Mouse (Mus musculus): ENCODE measurements around the gene Creb5.

Creb5 gene

DNA sequence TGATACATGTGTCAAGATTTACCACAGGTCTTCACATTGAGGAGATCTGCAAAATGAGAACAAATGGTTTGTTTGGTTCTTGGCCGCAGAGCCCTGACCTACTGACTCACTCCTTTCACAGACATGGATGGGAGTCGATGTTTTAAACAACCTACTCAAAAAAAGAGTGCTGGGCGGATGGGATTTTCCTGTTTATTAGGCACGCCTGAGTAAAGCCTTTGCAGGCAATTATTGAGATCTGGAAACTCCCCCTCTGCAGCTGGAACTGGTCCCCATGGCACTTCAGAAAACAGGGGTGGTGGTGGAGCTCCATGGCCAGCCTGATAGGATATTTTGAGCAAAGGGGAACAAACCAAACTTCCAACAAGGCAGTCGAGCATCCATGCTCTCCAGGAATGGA lies 258.9 kb downstream of the Creb5 start:
- peak; percentile 17 for DNase-seq (ENCODE audit: low spot score)

DNA sequence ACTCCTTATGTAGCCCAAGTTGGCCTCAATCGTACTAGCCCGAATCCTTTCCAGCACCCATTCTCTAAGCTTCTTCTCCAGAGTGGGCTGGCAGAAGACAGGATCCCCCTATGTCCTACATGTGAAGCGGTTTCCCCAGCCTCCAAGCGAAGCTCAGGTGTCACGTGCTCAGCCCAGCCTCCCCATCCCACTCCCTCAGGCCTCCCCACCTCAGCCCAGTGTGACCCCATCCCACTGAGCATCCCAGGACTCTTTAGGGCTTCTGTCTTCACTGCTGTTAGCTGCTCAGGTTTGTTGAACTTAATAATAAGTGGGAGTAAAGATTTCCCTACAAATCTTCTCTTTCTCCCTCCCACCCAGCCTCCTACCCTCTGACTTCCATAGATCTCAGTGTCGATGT lies 261.2 kb downstream of the Creb5 start:
- no peak for DNase-seq (ENCODE audit: low spot score)

DNA sequence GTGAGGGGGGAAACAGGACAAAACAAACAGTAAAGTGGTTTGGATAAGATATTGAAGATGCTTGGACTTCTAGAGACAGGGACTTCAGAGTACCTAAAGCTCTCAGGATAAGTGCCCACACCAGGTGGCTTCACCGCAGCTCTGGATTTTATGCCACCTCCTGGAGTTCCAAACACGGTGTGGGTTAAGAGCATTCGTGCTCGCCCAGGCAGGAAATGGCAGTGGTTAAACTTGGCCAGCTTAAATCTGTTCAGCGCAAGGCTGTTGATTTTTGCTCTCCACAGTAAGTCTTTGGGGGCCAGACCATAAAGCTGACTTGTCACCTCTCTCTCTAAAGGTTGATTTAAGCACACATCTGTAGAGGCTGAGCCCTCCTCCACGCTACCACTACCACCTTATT lies 262.3 kb downstream of the Creb5 start:
- DNase-seq (ENCODE audit: low spot score): no peak

DNA sequence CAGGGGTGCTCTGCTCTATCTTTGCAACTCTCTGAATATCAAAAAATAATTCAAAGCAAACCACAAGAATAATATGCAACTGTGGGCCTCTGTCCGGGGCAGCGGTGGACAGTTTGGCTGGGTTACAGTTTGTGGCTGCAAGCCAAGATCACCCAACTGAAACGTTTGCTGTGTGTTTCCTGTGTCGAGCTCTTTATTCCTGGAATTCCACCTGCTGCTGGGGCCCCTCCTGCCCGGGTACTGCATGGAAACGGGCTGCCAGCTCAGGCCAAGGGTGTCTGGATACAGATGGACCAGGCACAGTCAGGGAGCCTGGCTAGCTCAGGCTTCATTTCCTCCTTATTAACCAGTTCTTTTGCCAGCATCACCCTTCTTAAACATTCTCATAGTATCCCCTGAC lies 269.0 kb downstream of the Creb5 start:
- peak; percentile 33 for DNase-seq (ENCODE audit: low spot score)

DNA sequence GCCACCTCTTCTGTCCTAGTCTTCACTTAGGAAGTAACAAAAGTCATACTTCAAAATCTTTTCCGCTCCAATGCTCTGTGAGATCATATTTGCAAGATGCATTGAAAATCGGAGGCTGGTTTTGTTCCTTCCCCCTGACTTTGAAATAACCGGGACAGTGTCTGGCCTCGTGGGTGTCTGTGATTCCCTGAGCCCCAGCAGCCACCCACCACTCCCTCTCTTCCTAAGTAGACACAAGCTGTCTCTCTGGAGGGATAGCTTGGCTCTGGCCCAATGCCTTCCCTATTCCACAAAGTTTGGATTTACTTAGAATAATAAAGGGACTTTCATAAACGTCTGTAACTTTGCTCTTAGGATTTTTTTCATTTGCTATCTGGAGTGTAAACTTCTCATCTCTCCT lies 273.9 kb downstream of the Creb5 start:
- no peak for DNase-seq (ENCODE audit: low spot score)

DNA sequence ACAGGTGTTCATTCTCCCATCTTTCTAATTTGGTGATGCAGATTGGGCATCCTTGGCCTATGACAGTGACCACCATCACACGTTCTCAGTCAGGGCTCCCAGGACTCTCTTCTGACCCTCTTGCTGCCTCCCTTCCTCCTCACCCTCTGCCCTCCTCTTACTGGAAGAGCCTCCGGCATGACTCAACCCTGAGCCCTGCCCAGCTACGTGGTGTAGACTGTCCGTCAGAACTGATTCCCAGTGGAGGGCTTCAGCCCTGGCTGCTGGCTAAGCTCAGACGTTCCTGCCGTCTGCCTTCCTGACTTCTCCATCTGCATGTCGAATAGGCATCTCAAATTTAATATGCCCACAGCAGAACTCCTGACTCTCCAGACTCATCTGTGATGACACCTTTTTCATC lies 275.5 kb downstream of the Creb5 start:
- no peak for DNase-seq (ENCODE audit: low spot score)

DNA sequence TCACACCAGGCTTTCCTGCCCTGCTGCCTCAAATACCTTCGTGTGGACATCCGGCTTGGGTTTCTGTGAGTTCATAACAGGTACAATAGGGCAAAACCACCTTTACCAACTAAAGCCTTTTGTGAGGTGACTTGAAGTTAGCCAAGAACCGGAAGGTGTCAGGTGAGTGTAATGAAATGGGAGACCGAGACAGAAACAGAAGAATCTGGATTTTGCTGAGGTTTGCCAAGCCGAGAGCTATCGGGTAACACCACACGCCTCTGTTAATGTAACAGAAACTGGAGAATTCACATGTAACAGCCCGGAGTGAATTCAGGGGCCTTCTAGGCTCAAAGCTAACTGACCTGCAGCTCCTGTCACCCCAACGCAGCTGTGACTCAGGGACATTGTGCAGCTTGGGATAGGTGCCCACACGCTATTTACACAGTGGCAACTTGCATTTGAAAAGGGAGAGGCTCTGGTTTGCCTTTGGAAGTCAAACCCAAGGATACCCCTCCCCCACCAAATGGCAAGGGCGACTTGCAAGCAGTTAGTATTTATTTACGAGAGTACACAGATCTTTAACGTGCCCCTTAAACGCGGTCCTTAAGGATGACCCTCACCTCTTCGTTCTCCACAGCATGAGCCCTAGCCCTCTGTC lies 276.6 kb downstream of the Creb5 start:
- no peak for DNase-seq (ENCODE audit: low spot score)

DNA sequence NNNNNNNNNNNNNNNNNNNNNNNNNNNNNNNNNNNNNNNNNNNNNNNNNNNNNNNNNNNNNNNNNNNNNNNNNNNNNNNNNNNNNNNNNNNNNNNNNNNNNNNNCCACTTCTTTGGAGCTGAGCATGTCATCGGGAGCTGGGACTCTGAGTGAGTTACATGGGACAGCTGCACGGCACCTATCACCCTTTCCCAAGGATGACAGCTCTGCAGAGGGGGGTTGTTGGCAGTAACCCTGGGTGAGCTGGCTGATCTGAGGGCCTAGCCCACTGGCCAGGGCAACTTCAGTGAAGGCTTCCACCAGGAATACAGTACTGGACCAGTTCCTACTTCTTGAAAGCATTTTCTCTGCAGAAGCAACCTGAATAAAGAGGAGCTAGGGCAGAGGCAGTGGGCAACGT lies 282.4 kb downstream of the Creb5 start:
- DNase-seq (ENCODE audit: low spot score): no peak

DNA sequence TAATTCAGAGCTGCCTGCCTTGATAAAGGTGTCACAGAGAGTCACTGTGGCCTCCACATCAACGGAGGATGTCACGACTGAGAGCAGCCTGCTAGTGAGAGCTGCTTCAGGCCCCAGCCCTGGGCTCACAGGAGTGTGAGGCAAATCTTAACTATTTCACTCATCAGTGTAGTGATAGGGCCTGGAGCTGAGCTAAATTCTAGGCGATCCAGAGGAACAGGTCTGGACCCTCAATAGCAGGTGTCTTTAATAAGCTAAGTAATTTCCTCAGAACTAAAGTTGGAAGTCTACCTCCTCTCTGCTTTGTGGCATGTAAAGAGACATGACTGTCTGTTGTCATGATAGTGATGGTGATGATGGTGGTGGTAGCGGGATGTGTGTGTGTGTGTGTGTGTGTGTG lies 283.8 kb downstream of the Creb5 start:
- no peak for DNase-seq (ENCODE audit: low spot score)

DNA sequence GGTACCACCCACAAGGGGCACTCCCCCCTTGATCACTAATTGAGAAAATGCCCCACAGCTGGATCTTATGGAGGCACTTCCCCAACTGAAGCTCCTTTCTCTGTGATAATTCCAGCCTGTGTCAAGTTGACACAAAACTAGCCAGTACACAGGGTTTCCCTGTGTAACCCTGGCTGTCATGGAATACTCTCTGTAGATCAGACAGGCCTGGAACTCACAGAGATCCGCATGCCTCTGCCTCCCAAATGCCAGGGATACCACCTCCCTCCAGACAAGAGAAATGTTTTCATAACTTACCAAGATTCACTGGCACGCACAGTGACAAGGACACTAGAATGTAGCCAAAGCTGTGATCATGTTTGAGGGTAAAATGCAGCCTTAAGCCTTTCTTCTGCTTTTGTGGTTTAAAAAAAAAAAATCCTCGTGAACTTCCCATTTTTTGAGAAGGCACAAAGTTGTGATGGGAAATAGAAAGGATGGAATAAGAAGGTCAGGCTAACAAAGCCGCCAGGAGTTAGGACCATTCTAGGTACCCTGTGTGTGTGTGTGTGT lies 284.6 kb downstream of the Creb5 start:
- DNase-seq (ENCODE audit: low spot score): no peak

DNA sequence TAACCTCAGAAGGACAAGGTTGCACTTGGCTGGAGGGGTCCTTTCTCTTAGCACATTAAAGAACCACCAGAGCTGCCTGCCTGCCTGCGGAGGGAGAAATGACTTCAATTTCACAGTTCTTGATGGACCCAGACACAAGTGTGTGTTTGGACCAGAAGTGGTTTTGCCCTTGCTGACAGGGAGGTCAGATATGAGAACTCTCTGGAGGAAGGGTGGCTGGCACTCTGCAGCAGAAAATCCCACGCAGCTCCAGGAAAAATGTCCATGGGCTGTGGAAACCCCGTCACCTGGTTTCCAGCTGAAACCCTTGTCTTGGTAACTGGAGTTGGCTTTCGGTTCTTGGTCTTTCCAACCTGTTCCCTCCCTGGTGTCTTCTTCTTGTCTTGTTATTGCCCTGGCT lies 285.4 kb downstream of the Creb5 start:
- no peak for DNase-seq (ENCODE audit: low spot score)

DNA sequence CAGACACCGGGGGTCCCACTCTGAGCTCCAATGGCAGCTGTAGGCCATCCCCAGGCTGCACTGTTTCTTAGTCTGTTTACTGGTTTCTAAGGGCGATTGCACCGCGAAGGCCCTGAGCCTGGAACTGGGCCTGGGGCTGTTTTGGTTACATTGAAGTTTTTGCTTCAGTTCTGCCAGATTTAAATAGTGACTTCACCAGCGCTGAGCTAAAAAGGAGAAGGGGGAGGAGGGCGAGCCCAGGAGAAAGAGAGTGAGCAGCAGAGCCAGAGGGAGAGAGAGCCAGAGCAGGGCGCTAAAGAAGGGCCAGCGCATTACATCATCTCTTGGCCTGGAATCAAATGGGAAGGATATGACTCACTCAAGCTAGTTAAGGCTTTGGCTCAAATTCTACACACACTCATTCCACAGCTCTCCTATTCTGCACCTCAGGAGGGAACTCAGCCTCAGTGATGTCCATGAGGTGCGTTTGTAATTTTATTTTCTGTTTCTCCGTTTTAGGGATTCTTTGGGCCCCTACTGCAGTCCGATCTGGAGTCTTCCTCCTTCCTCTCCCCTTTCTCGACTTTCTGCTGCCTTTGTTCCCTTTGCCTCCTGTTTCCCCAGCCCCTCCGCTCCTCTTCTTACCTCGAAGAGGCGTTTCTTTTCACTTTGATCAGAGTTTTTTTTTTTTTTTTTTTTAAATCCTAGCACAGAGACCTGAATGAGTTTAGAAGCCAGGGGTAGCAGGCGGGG lies 286.1 kb downstream of the Creb5 start:
- peak; percentile 91 for DNase-seq (ENCODE audit: low spot score)

DNA sequence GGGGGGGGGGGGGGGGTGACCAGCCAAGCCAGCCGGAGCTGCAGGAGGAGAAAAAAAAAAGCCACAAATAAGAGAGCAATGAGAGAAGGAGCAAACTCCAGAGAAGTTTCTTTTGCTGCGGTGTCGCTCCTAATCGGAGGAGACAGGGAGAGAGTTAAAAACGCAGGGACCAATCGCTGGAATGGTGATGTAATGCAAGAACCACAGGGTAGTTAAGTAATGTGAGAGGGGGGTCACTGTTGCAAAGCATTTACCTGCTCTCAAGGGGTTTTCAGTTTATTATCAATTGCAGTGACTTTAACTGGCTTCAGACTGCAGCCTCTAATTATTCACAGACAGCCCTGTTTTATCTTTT lies 286.6 kb downstream of the Creb5 start:
- no peak for DNase-seq (ENCODE audit: low spot score)

DNA sequence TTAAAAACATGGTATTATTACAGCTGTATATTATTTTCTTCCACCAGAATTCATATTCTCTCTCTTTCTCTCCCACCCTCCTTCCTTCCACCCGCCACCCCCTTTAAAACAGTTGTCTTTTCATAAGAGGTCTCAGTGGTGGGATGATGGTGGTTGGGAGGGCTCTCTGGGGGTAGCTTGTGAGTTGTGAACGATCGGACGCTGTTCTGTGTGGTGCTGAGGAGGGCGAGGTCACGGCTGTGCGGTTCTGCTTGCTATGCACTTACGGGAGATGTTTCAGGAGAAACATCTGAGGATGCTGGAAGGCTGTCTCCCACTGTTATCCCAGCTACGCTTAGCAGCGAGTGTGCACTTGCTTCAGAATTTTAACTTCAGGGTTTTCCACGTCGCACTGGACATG lies 287.0 kb downstream of the Creb5 start:
- no peak for DNase-seq (ENCODE audit: low spot score)

DNA sequence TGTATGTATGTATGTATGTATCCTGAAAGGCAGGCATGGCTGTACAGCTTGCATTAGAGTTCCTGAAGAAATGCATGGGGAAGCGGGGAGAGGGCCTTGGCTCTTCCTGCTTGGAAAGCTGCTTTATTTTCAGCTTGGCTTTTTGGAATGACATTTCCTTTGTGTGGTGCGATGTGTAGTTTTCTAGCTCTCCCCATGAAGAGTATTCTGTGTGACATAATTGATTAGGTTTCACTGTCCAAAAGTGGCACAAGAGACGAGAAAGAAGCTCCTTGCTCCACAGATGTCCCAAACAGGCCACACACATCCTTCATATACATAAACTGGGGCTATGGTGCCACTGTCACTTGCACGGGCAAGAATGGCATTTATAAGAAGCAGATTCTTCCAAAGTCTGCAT lies 288.1 kb downstream of the Creb5 start:
- DNase-seq (ENCODE audit: low spot score): no peak

DNA sequence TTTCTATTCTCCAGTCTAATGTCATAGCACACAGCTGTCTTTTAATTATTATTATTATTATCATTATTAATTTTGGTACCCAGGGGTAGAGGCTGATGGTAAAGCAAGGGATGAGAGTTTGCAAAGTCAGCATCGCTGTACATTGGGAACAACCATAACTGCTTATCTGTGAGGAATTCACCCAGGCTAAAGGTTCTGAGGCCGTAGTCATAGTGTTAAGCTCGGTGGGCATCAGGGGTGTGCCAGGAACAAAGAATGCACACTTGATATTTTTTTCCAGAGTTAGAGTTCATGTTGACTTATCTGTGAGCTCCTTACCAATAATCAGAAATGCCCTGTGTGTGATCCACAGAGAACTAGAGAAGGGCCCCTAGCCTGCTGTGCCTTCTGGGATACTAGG lies 288.8 kb downstream of the Creb5 start:
- DNase-seq (ENCODE audit: low spot score): no peak

DNA sequence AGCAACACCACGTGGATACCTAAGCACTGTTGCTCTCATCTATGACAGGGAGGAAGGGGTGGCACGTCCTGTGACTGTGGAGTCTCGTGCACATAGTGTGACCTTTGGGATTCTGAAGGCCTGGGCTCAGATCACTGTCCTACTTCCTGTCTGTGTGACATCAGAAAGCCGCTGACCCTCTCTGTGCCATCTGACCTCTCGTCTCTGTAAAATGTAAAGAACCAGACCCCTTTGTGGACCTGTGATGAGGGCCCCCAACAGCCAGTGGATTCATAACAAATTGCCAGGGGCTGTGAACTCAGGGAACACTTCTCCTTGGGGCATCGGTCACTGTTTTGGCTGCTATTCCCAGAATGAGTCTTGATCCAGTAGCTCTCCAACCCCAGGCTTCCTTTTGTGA lies 289.8 kb downstream of the Creb5 start:
- no peak for DNase-seq (ENCODE audit: low spot score)

DNA sequence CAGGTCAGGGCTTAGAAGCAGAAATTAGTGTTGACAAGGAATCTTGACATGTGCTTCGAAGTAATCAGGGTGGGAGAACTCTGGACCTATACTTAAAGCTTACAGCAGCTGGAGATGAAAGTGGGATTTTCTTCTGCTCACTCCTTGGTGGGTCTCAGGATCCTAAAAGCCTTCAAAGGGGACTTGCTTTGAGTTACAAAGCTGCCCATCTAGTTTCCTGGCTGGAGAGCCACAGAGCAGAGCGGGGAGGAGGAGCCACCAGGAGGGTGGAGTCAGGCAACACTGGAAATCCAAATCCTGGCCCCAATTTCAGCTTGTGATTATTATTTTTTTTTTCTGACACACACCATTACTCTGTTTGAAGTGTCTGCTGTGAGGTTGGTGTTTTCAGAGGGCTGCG lies 290.7 kb downstream of the Creb5 start:
- no peak for DNase-seq (ENCODE audit: low spot score)

DNA sequence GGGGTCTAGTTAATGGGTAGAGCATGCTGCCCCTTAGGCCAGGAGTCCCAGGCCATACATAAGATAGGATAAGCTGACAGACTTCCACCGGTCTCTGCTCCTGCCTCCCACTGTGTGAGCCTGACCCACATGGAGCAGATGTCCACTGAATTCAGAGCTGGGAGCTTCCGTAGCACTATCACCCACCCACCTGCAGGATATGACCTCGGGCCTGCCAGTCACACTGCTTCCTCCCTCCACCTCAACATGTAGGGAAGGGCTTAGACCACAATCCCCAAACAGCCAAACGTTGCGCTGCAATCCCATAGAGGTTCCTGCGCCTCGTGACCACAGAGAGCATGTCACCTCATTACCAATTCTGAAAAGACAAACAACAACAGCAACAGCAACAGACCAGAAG lies 293.3 kb downstream of the Creb5 start:
- no peak for DNase-seq (ENCODE audit: low spot score)

DNA sequence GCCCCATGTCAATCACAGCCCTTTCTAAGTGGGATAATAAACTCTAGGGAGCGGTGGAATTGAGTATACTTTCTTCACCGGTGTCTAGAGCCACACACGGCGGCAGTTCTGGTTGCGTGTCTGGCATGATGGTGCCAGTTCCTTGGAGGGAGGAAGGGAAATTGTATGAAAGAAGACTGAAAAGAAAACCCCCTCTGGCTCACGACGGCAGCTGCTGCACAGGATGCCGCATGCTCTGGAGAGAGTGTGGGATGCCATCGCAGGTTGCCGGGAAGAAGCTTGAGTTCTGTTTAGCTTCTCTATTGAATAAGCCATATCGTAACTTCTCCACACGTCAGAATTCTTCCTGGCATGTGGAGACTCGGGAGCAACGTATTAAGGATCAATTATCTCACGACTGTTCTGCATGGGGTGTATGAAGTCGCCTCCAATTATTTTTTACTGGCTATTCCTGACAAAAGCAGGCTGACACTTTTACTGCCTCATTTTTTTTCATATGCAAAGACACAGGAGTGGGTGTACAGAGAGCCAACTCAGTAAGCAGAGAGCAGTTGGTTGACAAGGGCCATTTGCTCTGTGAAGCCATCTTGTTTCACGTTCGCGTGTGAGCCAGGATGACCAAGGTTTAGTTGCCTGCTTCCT lies 296.3 kb downstream of the Creb5 start:
- no peak for DNase-seq (ENCODE audit: low spot score)

DNA sequence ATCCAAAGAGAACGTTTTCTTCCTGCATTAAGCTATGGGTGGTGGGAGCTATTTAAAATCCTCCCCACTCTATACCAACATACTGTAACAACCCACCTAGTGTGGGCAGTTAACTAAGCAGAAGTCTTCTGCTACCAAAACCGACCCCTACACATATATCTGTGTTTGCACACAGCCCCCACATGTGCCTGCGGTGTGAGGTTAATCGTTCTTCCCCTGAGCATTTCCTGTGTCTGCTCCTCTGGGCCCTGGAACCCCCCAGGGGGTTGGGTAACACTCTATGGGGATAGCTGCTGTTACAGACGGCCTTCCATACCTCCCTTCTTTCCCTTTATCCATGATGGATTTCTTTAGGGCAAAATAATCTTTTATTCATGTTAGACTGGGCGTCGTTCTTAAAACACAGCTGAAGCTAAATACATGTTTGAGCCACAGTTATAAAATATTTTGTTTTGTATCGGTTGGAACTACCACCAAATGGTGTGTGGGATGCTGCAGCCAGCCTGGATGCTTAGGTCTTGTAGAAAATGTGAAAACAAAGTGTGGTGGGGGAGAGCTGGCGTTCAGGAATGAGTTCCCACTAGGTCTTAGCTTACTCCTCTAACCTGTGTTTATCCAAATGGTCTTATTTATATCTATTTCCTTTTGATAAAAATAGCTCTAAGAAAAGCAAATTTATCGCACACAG lies 297.8 kb downstream of the Creb5 start:
- no peak for DNase-seq (ENCODE audit: low spot score)

DNA sequence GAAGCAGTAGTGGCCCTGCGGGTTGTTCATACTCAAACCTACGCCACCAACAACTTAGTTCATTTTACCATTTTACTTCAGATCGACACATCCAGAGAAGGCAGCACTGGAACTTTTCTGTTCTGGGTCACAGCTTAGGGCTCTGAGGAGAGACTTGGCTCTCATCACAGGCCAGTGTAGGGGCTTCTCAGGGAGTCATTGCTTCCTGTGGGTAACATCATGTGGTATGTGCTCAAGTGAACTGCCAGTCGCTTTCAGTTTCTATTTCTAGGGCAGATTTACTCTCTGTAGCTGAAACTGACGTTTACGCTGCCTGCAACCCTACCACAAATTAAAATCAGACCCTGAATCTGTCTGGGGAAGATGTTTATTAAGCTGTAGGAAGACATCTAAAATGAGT lies 302.7 kb downstream of the Creb5 start:
- DNase-seq (ENCODE audit: low spot score): no peak

DNA sequence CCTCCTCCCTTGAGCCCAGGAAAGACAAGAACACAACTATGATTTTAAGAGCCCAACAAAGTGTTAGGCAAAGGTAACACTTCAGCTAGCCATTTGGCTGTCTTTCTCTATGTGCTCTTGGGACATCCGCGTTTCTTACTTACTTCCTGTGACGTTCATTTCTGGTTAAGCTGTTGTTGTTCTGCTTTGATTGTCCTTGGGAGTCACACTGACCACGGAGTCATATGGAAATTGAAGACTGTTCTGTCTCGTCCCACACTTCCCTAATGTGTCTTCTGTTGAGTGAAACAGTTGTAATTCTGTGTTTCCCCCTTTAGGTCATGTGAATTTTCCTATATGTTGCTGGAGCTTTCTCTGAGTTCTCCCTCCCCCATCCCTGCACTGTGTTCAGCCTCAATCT lies 305.2 kb downstream of the Creb5 start:
- DNase-seq (ENCODE audit: low spot score): no peak
